Mouse (Mus musculus): ENCODE results near the gene 6430571L13Rik.

GRCm38 (mm10) chr9:107335046-107335445 lies 5.4 kb upstream of the 6430571L13Rik start:
- no peak for TF ChIP-seq CTCF (IDR thresholded peaks at IDR 0.05; ENCODE audit: control insufficient read depth, insufficient read depth, low read length)
- TF ChIP-seq POLR2A (IDR thresholded peaks at IDR 0.05; ENCODE audit: borderline replicate concordance, control insufficient read depth, low read depth, low read length): no peak
